Mouse (Mus musculus) embryonic fibroblast, embryonic 13.5 days (primary cell): ENCODE data around the gene Tulp4.

Experiments used
- CTCF ChIP-seq: IDR thresholded peaks from 2 replicates; pipeline ENCODE4 v1.5.1; 2011; ENCODE audit warnings: mild to moderate bottlenecking, control low read depth, low read length, moderate library complexity, borderline replicate concordance; ENCODE audit not compliant: insufficient read depth
- POLR2A ChIP-seq: IDR thresholded peaks from 2 replicates; pipeline ENCODE4 v1.6.1; 2011; ENCODE audit warnings: low read depth, mild to moderate bottlenecking, control low read depth, low read length, moderate library complexity

GRCm38 (mm10) chr17:6073405-6073804 is 32.8 kb upstream of the Tulp4 start:
- no peak for TF ChIP-seq POLR2A
- TF ChIP-seq CTCF = no peak
